Mouse (Mus musculus): Measurements from ENCODE around the gene 2700049A03Rik. TPM values are rescaled to one million over a fixed set of nuclear protein-coding genes. Genes with fewer than 3 reads are reported as not detected.

Gene 2700049A03Rik
- polyA plus RNA-seq, 1 experiment from 2014 or later, result 11.7 TPM

DNA sequence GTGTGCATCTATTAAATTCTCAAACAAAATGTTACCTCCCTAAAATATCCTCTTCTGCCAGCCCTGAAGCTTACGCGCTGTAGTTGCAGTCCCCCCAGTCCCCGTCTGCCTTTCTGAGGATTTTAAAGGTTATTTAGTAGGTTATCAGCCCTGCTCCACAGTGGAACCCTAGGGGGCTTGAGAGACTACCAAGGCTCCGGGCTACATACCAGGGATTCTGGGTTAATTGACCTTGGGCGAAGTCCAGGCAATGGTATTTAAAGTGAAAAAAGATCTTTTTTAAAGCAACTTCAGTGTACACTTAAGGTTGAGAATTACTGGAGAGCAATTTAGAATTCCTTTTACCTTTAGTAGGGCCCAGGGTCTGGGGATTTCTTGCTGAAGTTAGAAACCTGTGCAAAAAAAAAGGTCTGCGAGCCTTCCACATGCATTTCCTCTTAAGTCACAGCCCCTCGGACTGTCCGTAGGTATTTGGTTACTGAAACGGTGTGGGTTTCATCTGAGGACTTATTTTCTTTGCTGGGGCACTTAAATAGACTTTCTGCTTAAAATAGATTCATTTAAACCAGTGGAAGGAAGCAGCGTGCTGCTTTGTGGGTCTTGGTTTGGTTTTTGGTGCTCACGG, 108.2 kb downstream of the 2700049A03Rik start:
- peaks cover 10% of the 10 kb centered on the region for H3K4me1 ChIP-seq (replicated peaks)
- H3K4me3 ChIP-seq, result no peak overlapping the region
- H3K27me3 ChIP-seq, result no peaks in the 10 kb centered on the region
- peaks cover 28% of the 10 kb centered on the region for H3K9me3 ChIP-seq
- H3K4me2 ChIP-seq, result no peak overlapping the region
- peaks cover 49% of the 10 kb centered on the region for H3K36me3 ChIP-seq
- H3K27ac ChIP-seq (replicated peaks), result no peak overlapping the region
- ATAC-seq (ENCODE audit: low read depth), result no peak
- no peak overlapping the region for H3K9ac ChIP-seq
- WGBS, result 87% methylated on average over 11 of the region's 11 CpGs

DNA sequence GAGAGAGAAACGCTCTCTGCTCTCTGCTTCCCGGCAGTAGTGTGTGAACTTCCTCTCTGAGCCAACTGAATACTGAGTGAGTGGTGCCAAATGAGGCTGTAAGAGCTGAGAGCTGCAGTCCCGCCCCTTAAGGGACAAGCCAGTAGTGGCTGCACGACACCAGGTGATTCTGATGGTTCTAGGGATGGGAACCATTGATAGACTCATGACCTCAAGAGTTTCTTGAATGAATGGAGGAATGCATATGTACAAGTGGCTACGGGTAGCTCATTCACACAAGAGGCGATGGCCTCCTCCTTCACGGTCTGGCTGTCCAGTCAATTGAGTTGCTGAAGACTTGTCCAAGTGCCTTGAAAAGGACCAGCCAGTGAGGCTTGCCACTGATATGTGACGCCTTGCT, 110.5 kb downstream of the 2700049A03Rik start:
- 82% methylated on average over 8 of the region's 8 CpGs for WGBS
- no peaks in the 10 kb centered on the region for H3K27me3 ChIP-seq
- H3K4me1 ChIP-seq (replicated peaks), result peaks cover 11% of the 10 kb centered on the region
- peaks cover 29% of the 10 kb centered on the region for H3K36me3 ChIP-seq
- no peak overlapping the region for H3K27ac ChIP-seq (replicated peaks)
- H3K4me2 ChIP-seq, result no peak overlapping the region
- no peak for ATAC-seq (ENCODE audit: low read depth)
- H3K4me3 ChIP-seq, result no peak overlapping the region
- no peak overlapping the region for H3K9ac ChIP-seq
- peaks cover 20% of the 10 kb centered on the region for H3K9me3 ChIP-seq

DNA sequence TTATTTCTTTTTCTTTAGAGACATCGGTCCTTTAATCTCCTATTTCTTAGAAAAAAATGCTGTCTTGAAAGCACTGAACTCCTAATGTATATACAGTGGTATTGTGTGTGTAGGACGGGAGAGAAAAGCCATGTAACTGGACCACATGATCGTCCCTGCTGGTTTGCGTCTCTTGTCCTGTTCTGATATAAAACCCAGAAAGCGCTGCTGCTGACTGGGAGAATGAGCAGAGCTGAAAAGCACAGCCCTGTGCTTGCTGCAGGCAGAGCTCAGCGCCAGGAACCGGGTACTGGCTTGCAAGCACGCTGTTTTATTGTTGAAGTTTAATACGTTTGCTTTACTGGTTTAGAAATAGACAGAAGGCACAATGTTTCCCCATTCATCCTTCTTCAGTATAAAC, 112.7 kb downstream of the 2700049A03Rik start:
- Histone ChIP-seq H3K27ac (replicated peaks) (peak overlapping the region; percentile 34), H3K4me1 (replicated peaks) (peaks cover 13% of the 10 kb centered on the region), H3K4me2 (0 out of 2 replicates have a peak overlapping the region, but pooled peaks have one; percentile 4), H3K9ac (no peak overlapping the region), H3K27me3 (no peaks in the 10 kb centered on the region), H3K36me3 (peaks cover 8% of the 10 kb centered on the region), H3K4me3 (no peak overlapping the region), H3K9me3 (peaks cover 2% of the 10 kb centered on the region)
- ATAC-seq (ENCODE audit: low read depth), result peak; percentile 40; the same call in 1 of the 2 replicates
- WGBS, result 41% methylated on average over 9 of the region's 9 CpGs

DNA sequence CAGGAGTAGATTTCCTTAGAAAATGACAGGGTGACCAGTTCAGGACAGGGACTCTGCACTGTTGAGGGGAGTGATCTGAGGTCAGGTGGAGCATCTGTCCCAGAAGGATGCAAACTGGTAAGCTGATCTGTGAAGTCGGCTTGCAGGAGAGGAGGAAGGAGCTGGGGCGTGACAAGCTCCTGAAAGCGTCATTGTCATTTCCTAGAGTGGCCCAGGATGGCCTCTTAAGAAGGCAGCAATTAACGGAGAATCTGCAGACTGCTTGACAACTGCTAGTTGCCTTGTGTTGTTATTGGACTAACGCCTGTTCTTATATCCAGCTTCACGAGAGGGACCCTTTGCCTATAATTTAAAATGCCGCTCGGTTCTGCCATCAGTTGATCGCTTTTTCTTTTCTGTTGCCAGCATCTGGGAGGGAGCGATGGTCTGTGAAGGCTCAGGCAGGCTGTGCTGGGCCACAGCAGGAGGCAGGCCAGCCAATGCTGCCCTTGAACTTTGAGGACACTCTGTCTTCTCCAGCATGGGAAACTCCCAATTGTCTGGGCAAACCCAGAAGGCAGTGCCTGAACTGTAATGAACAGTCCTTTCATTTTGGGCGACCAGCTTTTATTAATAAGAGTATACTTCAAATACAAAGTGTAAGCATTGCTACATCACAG, 116.0 kb downstream of the 2700049A03Rik start:
- H3K4me2 ChIP-seq, result no peak overlapping the region
- ATAC-seq (ENCODE audit: low read depth), result no peak
- no peaks in the 10 kb centered on the region for H3K9me3 ChIP-seq
- no peak overlapping the region for H3K9ac ChIP-seq
- 43% methylated on average over 11 of the region's 11 CpGs for whole genome bisulfite sequencing
- no peak overlapping the region for H3K27ac ChIP-seq (replicated peaks)
- no peaks in the 10 kb centered on the region for H3K36me3 ChIP-seq
- no peak overlapping the region for H3K4me3 ChIP-seq
- peaks cover 19% of the 10 kb centered on the region for H3K4me1 ChIP-seq (replicated peaks)
- no peaks in the 10 kb centered on the region for H3K27me3 ChIP-seq

DNA sequence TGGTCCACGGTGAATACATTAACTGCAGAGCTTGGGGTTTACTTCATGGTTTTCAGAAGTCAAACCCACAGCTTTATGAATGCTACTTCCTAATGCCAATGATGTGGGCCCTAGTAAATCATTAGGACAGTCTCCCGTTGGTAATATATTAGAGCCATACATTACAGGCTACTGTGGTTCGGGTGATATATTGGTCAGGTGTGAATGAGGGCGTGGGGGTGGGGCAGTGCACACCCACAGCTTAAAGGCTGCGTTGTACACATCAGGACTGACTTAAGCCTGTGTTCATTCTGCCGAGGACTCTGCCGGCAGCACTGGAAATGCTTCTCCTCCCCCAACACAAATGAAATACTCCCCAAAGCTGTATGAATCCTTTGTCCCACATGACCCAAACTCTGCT, 118.1 kb downstream of the 2700049A03Rik start:
- WGBS, result 62% methylated on average over 7 of the region's 7 CpGs
- Histone ChIP-seq H3K9ac (no peak overlapping the region), H3K27ac (replicated peaks) (no peak overlapping the region), H3K4me2 (no peak overlapping the region), H3K4me1 (replicated peaks) (peaks cover 10% of the 10 kb centered on the region), H3K9me3 (no peaks in the 10 kb centered on the region), H3K27me3 (no peaks in the 10 kb centered on the region), H3K36me3 (no peaks in the 10 kb centered on the region), H3K4me3 (no peak overlapping the region)
- peak; percentile 19; the same call in 1 of the 2 replicates for ATAC-seq (ENCODE audit: low read depth)

DNA sequence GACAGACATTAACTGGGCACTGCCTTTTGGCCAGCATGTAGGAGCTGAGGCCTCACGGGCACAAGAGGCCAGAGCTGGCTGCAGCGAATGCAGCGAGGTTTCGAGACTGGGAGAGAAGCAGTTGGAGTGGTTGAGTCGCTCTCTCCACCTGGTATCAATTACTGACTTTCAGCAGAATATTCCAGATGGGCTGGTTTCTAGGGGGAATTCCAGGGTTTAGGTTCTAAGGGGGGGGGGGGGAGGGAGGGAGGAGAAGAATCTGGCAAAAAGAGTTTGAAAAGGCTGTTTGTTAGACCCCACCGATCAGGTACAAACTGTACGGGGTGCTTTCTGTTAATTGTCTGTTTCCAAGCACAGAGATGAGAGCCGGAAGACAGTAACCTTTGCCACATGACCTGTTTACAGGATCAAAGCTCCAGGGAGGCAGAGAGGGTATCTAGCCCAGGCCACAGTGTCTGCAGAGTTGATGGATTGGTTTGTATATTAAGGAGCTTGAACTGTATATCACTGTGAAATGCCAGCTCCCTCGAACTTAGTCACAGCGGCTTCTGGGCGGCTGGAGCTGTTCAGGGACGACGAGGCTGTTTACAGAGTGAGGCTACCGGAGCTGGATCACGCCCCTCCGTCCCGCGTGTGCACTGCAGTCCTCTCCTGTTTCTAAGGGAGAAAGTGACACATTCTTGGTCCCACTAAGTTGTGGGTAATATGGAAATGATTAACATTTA, 121.7 kb downstream of the 2700049A03Rik start:
- H3K27ac ChIP-seq (replicated peaks), result no peak overlapping the region
- ATAC-seq (ENCODE audit: low read depth), result no peak
- no peak overlapping the region for H3K4me2 ChIP-seq
- H3K27me3 ChIP-seq, result no peaks in the 10 kb centered on the region
- WGBS, result 69% methylated on average over 18 of the region's 18 CpGs
- no peak overlapping the region for H3K9ac ChIP-seq
- H3K4me1 ChIP-seq (replicated peaks), result 0 out of 2 replicates have a peak, but pooled peaks cover 6% of the 10 kb centered on the region
- no peak overlapping the region for H3K4me3 ChIP-seq
- peaks cover 6% of the 10 kb centered on the region; the same call in 1 of the 2 replicates for H3K9me3 ChIP-seq
- no peaks in the 10 kb centered on the region for H3K36me3 ChIP-seq

DNA sequence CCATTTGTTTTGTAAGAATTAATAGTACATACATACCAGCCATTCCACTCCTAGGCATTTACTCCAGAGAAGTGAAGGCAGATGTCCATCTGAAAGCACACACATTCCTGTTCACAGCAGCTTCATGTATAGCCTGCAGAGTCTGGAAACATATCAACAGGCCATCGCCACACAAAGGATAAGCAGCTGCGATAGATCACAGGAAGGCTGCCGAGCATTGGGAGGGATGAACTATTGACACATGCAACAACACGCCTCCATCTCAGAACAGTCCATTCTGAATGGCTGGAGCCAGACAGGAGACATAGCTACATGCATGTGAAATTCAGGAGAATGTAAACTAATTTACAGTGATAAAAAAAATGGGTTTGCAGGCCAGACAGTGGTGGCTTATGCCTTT, 127.6 kb downstream of the 2700049A03Rik start:
- Histone ChIP-seq H3K4me2 (no peak overlapping the region), H3K9ac (no peak overlapping the region), H3K4me1 (replicated peaks) (no peaks in the 10 kb centered on the region), H3K36me3 (no peaks in the 10 kb centered on the region), H3K4me3 (no peak overlapping the region), H3K9me3 (peaks cover 6% of the 10 kb centered on the region; the same call in 1 of the 2 replicates), H3K27ac (replicated peaks) (no peak overlapping the region), H3K27me3 (no peaks in the 10 kb centered on the region)
- 83% methylated on average over 4 of the region's 4 CpGs for WGBS
- ATAC-seq (ENCODE audit: low read depth), result no peak

DNA sequence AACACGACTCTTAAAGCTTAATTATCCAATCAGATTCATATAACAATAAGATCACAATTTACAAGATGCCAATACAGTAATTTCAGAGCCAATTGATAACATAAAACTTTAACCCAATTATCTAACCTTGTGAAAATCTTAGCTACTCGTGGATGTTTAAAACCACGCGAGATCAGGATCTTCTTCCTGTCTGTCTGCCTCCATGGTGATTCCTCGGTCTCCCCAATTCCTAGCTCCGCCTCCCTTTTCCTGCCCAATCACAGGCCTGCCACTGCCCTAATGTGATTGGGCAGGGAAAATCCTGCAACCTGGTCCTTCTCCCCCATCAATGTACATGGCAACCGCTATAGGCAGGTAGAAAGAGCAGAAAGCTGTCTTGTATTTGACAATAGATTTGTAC, 132.7 kb downstream of the 2700049A03Rik start:
- no peaks in the 10 kb centered on the region for H3K4me1 ChIP-seq (replicated peaks)
- ATAC-seq (ENCODE audit: low read depth), result no peak
- H3K36me3 ChIP-seq, result no peaks in the 10 kb centered on the region
- no peak overlapping the region for H3K4me3 ChIP-seq
- H3K9me3 ChIP-seq, result no peaks in the 10 kb centered on the region
- no peaks in the 10 kb centered on the region for H3K27me3 ChIP-seq
- 92% methylated on average over 7 of the region's 7 CpGs for WGBS
- no peak overlapping the region for H3K9ac ChIP-seq
- no peak overlapping the region for H3K4me2 ChIP-seq
- H3K27ac ChIP-seq (replicated peaks), result no peak overlapping the region

DNA sequence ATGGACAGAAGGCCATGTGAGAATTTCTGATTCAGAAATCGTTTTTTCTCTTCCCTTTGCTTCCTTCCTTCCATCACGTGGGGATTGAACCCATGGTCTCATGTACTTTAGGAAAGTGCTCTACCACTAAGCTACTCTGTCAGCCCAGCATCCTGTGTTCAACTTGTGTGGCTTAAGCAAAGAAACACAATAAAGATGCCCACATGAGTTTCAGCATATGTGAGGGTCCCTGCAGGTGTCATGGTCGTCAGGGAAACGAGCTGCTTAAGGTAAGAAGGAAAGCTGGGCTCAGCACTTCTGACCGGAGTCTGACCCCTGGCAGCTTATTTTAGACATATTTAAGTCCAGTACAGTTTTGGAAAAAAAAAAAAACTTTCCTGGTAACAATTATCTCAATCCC, 134.5 kb downstream of the 2700049A03Rik start:
- no peak overlapping the region for H3K9ac ChIP-seq
- 79% methylated on average over 5 of the region's 5 CpGs for WGBS
- H3K9me3 ChIP-seq, result no peaks in the 10 kb centered on the region
- 0 out of 2 replicates have a peak, but pooled peaks cover under 1% of the 10 kb centered on the region for H3K4me1 ChIP-seq (replicated peaks)
- H3K27ac ChIP-seq (replicated peaks), result no peak overlapping the region
- no peak overlapping the region for H3K4me3 ChIP-seq
- H3K27me3 ChIP-seq, result no peaks in the 10 kb centered on the region
- H3K36me3 ChIP-seq, result no peaks in the 10 kb centered on the region
- ATAC-seq (ENCODE audit: low read depth), result no peak
- no peak overlapping the region for H3K4me2 ChIP-seq

DNA sequence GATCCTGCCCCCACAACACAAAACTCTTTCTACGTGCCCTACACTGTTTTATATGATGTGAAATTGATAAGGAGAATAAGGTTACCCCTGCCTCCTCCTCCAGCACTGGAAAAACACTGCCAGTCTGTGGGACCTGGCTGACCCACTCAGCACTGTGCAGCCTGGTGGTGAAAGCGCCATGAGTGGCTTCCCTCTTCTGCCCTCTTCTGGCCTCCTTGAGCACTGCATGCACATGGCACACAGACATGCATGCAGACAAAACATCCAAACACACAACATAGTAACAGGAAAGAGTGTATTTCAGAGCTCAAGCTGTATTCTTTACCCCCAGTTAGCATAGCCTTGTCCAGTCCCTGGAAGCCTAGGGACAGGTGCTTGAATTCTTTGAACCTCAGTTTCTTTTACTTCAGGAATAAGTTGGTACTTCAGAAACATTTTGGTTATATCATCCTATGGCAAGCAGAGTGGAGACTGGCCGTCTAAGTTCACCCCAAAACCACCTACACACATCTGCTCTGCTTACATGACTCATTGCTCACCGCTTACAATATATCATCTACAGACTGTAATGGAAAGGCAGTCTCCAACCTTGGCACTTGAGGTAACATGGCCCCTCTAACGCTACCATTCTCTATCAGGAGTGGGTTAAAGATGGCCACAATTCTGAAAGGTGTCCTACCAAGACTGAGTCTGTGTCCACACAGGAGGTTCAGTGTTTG, 138.0 kb downstream of the 2700049A03Rik start:
- no peaks in the 10 kb centered on the region for H3K9me3 ChIP-seq

DNA sequence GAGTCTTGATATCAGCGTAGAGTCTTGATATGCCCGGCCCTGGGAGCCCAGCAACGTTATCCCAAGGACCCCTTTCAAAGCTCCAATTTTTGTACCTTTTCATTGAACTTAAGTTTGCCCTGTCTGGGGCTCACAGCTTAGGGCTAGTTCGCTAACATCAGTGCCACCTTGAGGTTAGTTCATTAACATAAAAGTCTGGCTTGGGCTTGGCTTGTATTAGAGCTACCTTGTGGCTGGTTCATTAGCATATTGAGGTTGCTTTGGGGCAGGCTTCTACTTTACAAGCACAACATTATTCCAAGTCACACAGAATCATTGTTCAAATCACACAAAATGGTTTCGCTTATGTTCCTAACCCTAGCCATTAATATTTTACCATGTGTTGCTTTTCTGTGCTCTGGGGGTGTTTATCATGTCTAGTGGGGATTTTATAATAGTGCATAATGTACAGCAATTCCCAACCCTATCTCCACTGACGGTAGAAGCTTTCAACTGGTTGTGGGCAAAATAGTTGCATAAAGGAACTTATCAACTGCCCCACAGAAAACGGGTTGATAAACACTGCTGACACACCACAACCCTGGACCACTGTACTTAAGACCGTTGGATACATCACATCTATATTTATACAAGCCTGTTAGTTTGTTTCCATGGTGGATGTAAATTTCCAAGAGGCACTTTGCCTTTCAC, 139.4 kb downstream of the 2700049A03Rik start:
- Histone ChIP-seq H3K36me3 (no peaks in the 10 kb centered on the region), H3K4me3 (no peak overlapping the region), H3K9ac (no peak overlapping the region), H3K4me2 (no peak overlapping the region), H3K27me3 (no peaks in the 10 kb centered on the region), H3K4me1 (replicated peaks) (peaks cover 32% of the 10 kb centered on the region), H3K27ac (replicated peaks) (no peak overlapping the region), H3K9me3 (no peaks in the 10 kb centered on the region)
- 73% methylated on average over 8 of the region's 8 CpGs for WGBS
- ATAC-seq (ENCODE audit: low read depth), result no peak

More for the DNA sequence above, 138.0 kb downstream of the 2700049A03Rik start:
- 94% methylated on average over 5 of the region's 5 CpGs for WGBS
- H3K36me3 ChIP-seq, result no peaks in the 10 kb centered on the region
- no peak for ATAC-seq (ENCODE audit: low read depth)
- H3K4me2 ChIP-seq, result no peak overlapping the region
- H3K27ac ChIP-seq (replicated peaks), result no peak overlapping the region
- no peaks in the 10 kb centered on the region for H3K27me3 ChIP-seq
- H3K4me1 ChIP-seq (replicated peaks), result peaks cover 19% of the 10 kb centered on the region
- H3K9ac ChIP-seq, result no peak overlapping the region
- no peak overlapping the region for H3K4me3 ChIP-seq
